Mouse (Mus musculus) embryonic facial prominence, embryonic 14.5 days (tissue): ENCODE data around the gene Rtn4rl1. TPM values are rescaled to one million over a fixed set of nuclear protein-coding genes. Genes with fewer than 3 reads are reported as not detected.

ENCODE experiments used
- ATAC-seq: fragments of 200-750 bp; cut with Nextera tagmentation; 2 replicates; pipeline ENCODE4 v1.8.0; 2017; ENCODE audit warnings: low read depth, moderate number of reproducible peaks, moderate TSS enrichment
- DNase-seq: peaks from one replicate; pipeline ENCODE4 v3.0.0-alpha.2; 2015; ENCODE audit warnings: low spot score
- H3K27ac ChIP-seq: fragments of 300-500 bp; sonication (generic); replicated peaks from 2 replicates; pipeline ENCODE4 v1.5.1; 2014; ENCODE audit warnings: low read depth, mild to moderate bottlenecking, low read length, moderate library complexity
- H3K27me3 ChIP-seq: fragments of 300-500 bp; sonication (generic); replicated peaks from 2 replicates; pipeline ENCODE4 v1.6.1; 2014; ENCODE audit warnings: low read length; ENCODE audit not compliant: control insufficient read depth, insufficient read depth
- H3K36me3 ChIP-seq: fragments of 300-500 bp; sonication (generic); 2 replicates; pipeline ENCODE4 v1.6.1; 2014; ENCODE audit warnings: low read length, mixed read lengths; ENCODE audit not compliant: control insufficient read depth, insufficient read depth
- H3K4me1 ChIP-seq: fragments of 300-500 bp; sonication (generic); 2 replicates; pipeline ENCODE4 v1.6.1; 2014; ENCODE audit warnings: antibody characterized with exemption, low read length; ENCODE audit not compliant: control insufficient read depth, insufficient read depth
- H3K4me2 ChIP-seq: fragments of 300-500 bp; sonication (generic); 2 replicates; pipeline ENCODE4 v1.6.1; 2014; ENCODE audit warnings: low read depth, mild to moderate bottlenecking, low read length, moderate library complexity, mixed read lengths
- H3K4me3 ChIP-seq: fragments of 300-500 bp; sonication (generic); 2 replicates; pipeline ENCODE4 v1.5.1; 2014; ENCODE audit warnings: low read depth, mild to moderate bottlenecking, low read length
- H3K9ac ChIP-seq: fragments of 300-500 bp; sonication (generic); 2 replicates; pipeline ENCODE4 v1.6.1; 2014; ENCODE audit warnings: low read depth, mild to moderate bottlenecking, low read length, moderate library complexity, mixed read lengths
- H3K9me3 ChIP-seq: fragments of 300-500 bp; sonication (generic); 2 replicates; pipeline ENCODE4 v1.6.1; 2016; ENCODE audit warnings: low read length; ENCODE audit not compliant: control insufficient read depth
- WGBS: fragments of 180-500 bp; shearing (Covaris S2); extraction: QIAGEN DNeasy Blood & Tissue Kit; methylation state at CpG from one replicate; pipeline ENCODE4 v1.1.7; 2014; 5-methylcytosine and 5-hydroxymethylcytosine counted together
- polyA plus RNA-seq: library from polyadenylated mRNA; unstranded; fragments of >200 nt; fragmentation: Nextera tagmentation; extraction: Ambion mirVana; gene quantifications from 2 replicates; pipeline ENCODE4 v1.2.1, GENCODE M21; 2014

The Rtn4rl1 gene
- polyA plus RNA-seq, 1 experiment from 2014 or later: 4.9 TPM

GRCm38 (mm10) chr11:75166861-75167642, 26.5 kb upstream of the Rtn4rl1 start:
- H3K4me3 ChIP-seq: peak overlapping the region; percentile 69
- H3K4me2 ChIP-seq: peak overlapping the region; percentile 93
- WGBS: 6% methylated on average over 37 of the region's 68 CpGs
- H3K9me3 ChIP-seq: no peaks in the 10 kb centered on the region
- H3K27ac ChIP-seq: peak overlapping the region; percentile 82
- peaks cover 55% of the 10 kb centered on the region for H3K36me3 ChIP-seq
- DNase-seq (peak; percentile 26), ATAC-seq (no peak)
- peak overlapping the region; percentile 78 for H3K9ac ChIP-seq
- peaks cover 87% of the 10 kb centered on the region for H3K27me3 ChIP-seq
- peaks cover 23% of the 10 kb centered on the region; the same call in 1 of the 2 replicates for H3K4me1 ChIP-seq

GRCm38 (mm10) chr11:75167643-75168589, 25.7 kb upstream of the Rtn4rl1 start:
- Histone ChIP-seq H3K27ac (peak overlapping the region; percentile 82), H3K9me3 (no peaks in the 10 kb centered on the region), H3K4me3 (peak overlapping the region; percentile 69), H3K36me3 (peaks cover 47% of the 10 kb centered on the region), H3K27me3 (peaks cover 96% of the 10 kb centered on the region), H3K4me1 (peaks cover 32% of the 10 kb centered on the region), H3K4me2 (peak overlapping the region; percentile 93), H3K9ac (peak overlapping the region; percentile 78)
- ATAC-seq (no peak), DNase-seq (peak; percentile 24)
- 10% methylated on average over 19 of the region's 63 CpGs for WGBS

GRCm38 (mm10) chr11:75168590-75169361, 24.8 kb upstream of the Rtn4rl1 start:
- H3K4me3 ChIP-seq: peak overlapping the region; percentile 69
- H3K36me3 ChIP-seq: peaks cover 38% of the 10 kb centered on the region
- ATAC-seq (peak; percentile 53), DNase-seq (peak; percentile 86)
- under 1% methylated on average over 31 of the region's 83 CpGs for WGBS
- peaks cover 99% of the 10 kb centered on the region for H3K27me3 ChIP-seq
- peak overlapping the region; percentile 82 for H3K27ac ChIP-seq
- peak overlapping the region; percentile 78 for H3K9ac ChIP-seq
- peaks cover 36% of the 10 kb centered on the region for H3K4me1 ChIP-seq
- peak overlapping the region; percentile 93 for H3K4me2 ChIP-seq
- no peaks in the 10 kb centered on the region for H3K9me3 ChIP-seq

GRCm38 (mm10) chr11:75169405-75170080, 24.0 kb upstream of the Rtn4rl1 start, which contains the start of gene Hic1:
Gene Hic1 (minus strand): TSS chr11:75169519.
- peak within 1 kb of the TSS; percentile 69 for H3K4me3 ChIP-seq

GRCm38 (mm10) chr11:75170136-75170751, 23.3 kb upstream of the Rtn4rl1 start:
- Histone ChIP-seq H3K36me3 (peaks cover 24% of the 10 kb centered on the region), H3K27me3 (peaks cover 85% of the 10 kb centered on the region), H3K9ac (peak overlapping the region; percentile 32; the same call in 1 of the 2 replicates), H3K4me2 (peak overlapping the region; percentile 93), H3K4me3 (peak overlapping the region; percentile 69), H3K9me3 (no peaks in the 10 kb centered on the region), H3K27ac (no peak overlapping the region), H3K4me1 (peaks cover 39% of the 10 kb centered on the region)
- ATAC-seq (peak; percentile 73), DNase-seq (peak; percentile 94)
- 0% methylated on average over 27 of the region's 38 CpGs for WGBS

More at GRCm38 (mm10) chr11:75169405-75170080, 24.0 kb upstream of the Rtn4rl1 start, which contains the start of gene Hic1:
- no peaks in the 10 kb centered on the region for H3K9me3 ChIP-seq
- H3K27me3 ChIP-seq: peaks cover 92% of the 10 kb centered on the region
- peaks cover 31% of the 10 kb centered on the region for H3K36me3 ChIP-seq
- peak within 1 kb of the TSS; percentile 82 for H3K27ac ChIP-seq
- peaks cover 39% of the 10 kb centered on the region for H3K4me1 ChIP-seq
- peak within 1 kb of the TSS; percentile 78 for H3K9ac ChIP-seq
- no peak for DNase-seq
- WGBS: 6% methylated on average over 20 of the region's 23 CpGs
- H3K4me2 ChIP-seq: peak within 1 kb of the TSS; percentile 93
- no peak for ATAC-seq

- DNase-seq (no peak), ATAC-seq (no peak)
- Histone ChIP-seq H3K36me3 (peaks cover 13% of the 10 kb centered on the region; the same call in 1 of the 2 replicates), H3K4me3 (no peak overlapping the region), H3K27me3 (peaks cover 74% of the 10 kb centered on the region), H3K27ac (no peak overlapping the region), H3K9ac (no peak overlapping the region), H3K4me1 (peaks cover 36% of the 10 kb centered on the region), H3K4me2 (peak overlapping the region; percentile 83; the same call in 1 of the 2 replicates), H3K9me3 (no peaks in the 10 kb centered on the region)
- WGBS: 7% methylated on average over 17 of the region's 17 CpGs
Measured at GRCm38 (mm10) chr11:75171186-75171865, 22.3 kb upstream of the Rtn4rl1 start.
